Mouse (Mus musculus): ENCODE data around the gene Pgbd5.
"Not testable (repeated sequence)": the region's sequence is repeated elsewhere in the genome, so short reads cannot be mapped to it uniquely, and the experiment has no call there.

Gene Pgbd5

GRCm38 (mm10) chr8:124430881-124431280, 8.6 kb downstream of the Pgbd5 start:
- in situ Hi-C loops (cut with MboI, MseI): no loop called here

GRCm38 (mm10) chr8:124429417-124429816, 10.0 kb downstream of the Pgbd5 start:
- in situ Hi-C loops (cut with MboI, MseI): no loop called here

- in situ Hi-C loops (cut with MboI, MseI): not testable (repeated sequence)
Observed at GRCm38 (mm10) chr8:124428721-124429120, 10.7 kb downstream of the Pgbd5 start.

- in situ Hi-C loops (cut with MboI, MseI): no loop called here
Observed at GRCm38 (mm10) chr8:124421413-124421812, 18.0 kb downstream of the Pgbd5 start.

- in situ Hi-C loops (cut with MboI, MseI): loop anchor here (10.0 kb wide), 1 partner anchor 646 kb away; no protein-coding TSS in a partner anchor
Observed at GRCm38 (mm10) chr8:124418927-124419326, 20.5 kb downstream of the Pgbd5 start.

- in situ Hi-C loops (cut with MboI, MseI): loop anchor here (10.0 kb wide), 1 partner anchor 647 kb away; no protein-coding TSS in a partner anchor
Observed at GRCm38 (mm10) chr8:124418185-124418584, 21.3 kb downstream of the Pgbd5 start.

GRCm38 (mm10) chr8:124416646-124417045, 22.8 kb downstream of the Pgbd5 start:
- in situ Hi-C loops (cut with MboI, MseI): loop anchor here (10.0 kb wide), 1 partner anchor 648 kb away; no protein-coding TSS in a partner anchor

GRCm38 (mm10) chr8:124415789-124416188, 23.7 kb downstream of the Pgbd5 start:
- in situ Hi-C loops (cut with MboI, MseI): loop anchor here (10.0 kb wide), 1 partner anchor 649 kb away; no protein-coding TSS in a partner anchor

- in situ Hi-C loops (cut with MboI, MseI): loop anchor here (10.0 kb wide), 1 partner anchor 650 kb away; no protein-coding TSS in a partner anchor
Observed at GRCm38 (mm10) chr8:124415002-124415401, 24.5 kb downstream of the Pgbd5 start.

GRCm38 (mm10) chr8:124413244-124413965, 26.1 kb downstream of the Pgbd5 start:
- in situ Hi-C loops (cut with MboI, MseI): loop anchor here (10.0 kb wide), 1 partner anchor 651 kb away; no protein-coding TSS in a partner anchor

- in situ Hi-C loops (cut with MboI, MseI): loop anchor here (10.0 kb wide), 1 partner anchor 652 kb away; no protein-coding TSS in a partner anchor
Observed at GRCm38 (mm10) chr8:124412496-124413243, 26.8 kb downstream of the Pgbd5 start.

- in situ Hi-C loops (cut with MboI, MseI): loop anchor here (10.0 kb wide), 1 partner anchor 170 kb away; the partner anchor contains the start of gene Capn9
Observed at GRCm38 (mm10) chr8:124404471-124405260, 34.8 kb downstream of the Pgbd5 start.

- in situ Hi-C loops (cut with MboI, MseI): loop anchor here (10.0 kb wide), 1 partner anchor 171 kb away; the partner anchor contains the start of gene Capn9
Observed at GRCm38 (mm10) chr8:124403876-124404275, 35.6 kb downstream of the Pgbd5 start.

- in situ Hi-C loops (cut with MboI, MseI): no loop called here
Observed at GRCm38 (mm10) chr8:124399403-124399861, 40.0 kb downstream of the Pgbd5 start.

- in situ Hi-C loops (cut with MboI, MseI): no loop called here
Observed at GRCm38 (mm10) chr8:124398843-124399402, 40.5 kb downstream of the Pgbd5 start.

- in situ Hi-C loops (cut with MboI, MseI): no loop called here
Observed at GRCm38 (mm10) chr8:124397321-124398065, 42.0 kb downstream of the Pgbd5 start.

GRCm38 (mm10) chr8:124396531-124396930, 42.9 kb downstream of the Pgbd5 start:
- in situ Hi-C loops (cut with MboI, MseI): no loop called here

GRCm38 (mm10) chr8:124395392-124395791, 44.1 kb downstream of the Pgbd5 start:
- in situ Hi-C loops (cut with MboI, MseI): no loop called here

- in situ Hi-C loops (cut with MboI, MseI): no loop called here
Observed at GRCm38 (mm10) chr8:124394951-124395350, 44.5 kb downstream of the Pgbd5 start.

GRCm38 (mm10) chr8:124393927-124394326, 45.5 kb downstream of the Pgbd5 start:
- in situ Hi-C loops (cut with MboI, MseI): no loop called here

Data from T-helper 2 cell (primary cell).